Mouse (Mus musculus) G1E (cell line): Measurements from ENCODE around the gene Gm29094.
"Not testable (repeated sequence)": the region's sequence is repeated elsewhere in the genome, so short reads cannot be mapped to it uniquely, and the experiment has no call there.

Experiments used
- CTCF ChIP-seq: IDR thresholded peaks from 2 replicates; pipeline ENCODE4 v1.5.1; 2012; ENCODE audit warnings: low read depth, low read length, inconsistent platforms, mixed read lengths
- TAL1 ChIP-seq: conservative IDR thresholded peaks from 2 replicates; pipeline ENCODE4 v1.6.1; 2012; ENCODE audit warnings: low read depth, low read length, inconsistent platforms, mixed read lengths

GRCm38 (mm10) chr9:89197509-89197908 is 1.7 kb upstream of the Gm29094 start:
- TF ChIP-seq CTCF, TAL1: not testable (repeated sequence)
